Comparison of ENCODE assay signal across 16 mouse cellular contexts in genomic region chr1:90006666-90007065, GRCm38 (mm10). TPM values are rescaled to one million over a fixed set of nuclear protein-coding genes. Genes with fewer than 3 reads are reported as not detected.
DNase-seq lines count a peak whose midpoint lies in the region; ATAC-seq lines count a peak whose summit lies in the region.
"Had no signal": no experiment of that assay in that cellular context is flagged by ENCODE, and none has a peak within 500 bp of the region (broad histone marks: within the 10 kb centered on the region; RNA-seq: fewer than 3 reads in every experiment).

No protein-coding gene starts in this region.

- peak overlapping the region; percentile 35; the same call in 1 of the 2 replicates for H3K27ac ChIP-seq in neural tube, embryonic 15.5 days (replicated peaks)
- H3K27ac ChIP-seq: kidney, embryonic 15.5 days; limb, embryonic 15.5 days had no signal

- H3K36me3 ChIP-seq in neural tube, embryonic 15.5 days = no peaks in the 10 kb centered on the region
- H3K36me3 ChIP-seq: kidney, embryonic 15.5 days; limb, embryonic 15.5 days had no signal

- no peaks in the 10 kb centered on the region for H3K27me3 ChIP-seq in neural tube, embryonic 15.5 days (replicated peaks)

- H3K9me3 ChIP-seq in neural tube, embryonic 15.5 days (replicated peaks) = no peaks in the 10 kb centered on the region
- H3K9me3 ChIP-seq: kidney, embryonic 15.5 days; limb, embryonic 15.5 days had no signal

- peak; percentile 65 for ATAC-seq in frontal cortex, adult (ENCODE audit: low TSS enrichment)
- ATAC-seq in neural tube, embryonic 15.5 days (ENCODE audit: low FRiP score) = no peak
- ATAC-seq: lung, postnatal 0 days had no signal

- intact Hi-C loops in heart, postnatal 14 days (cut with DNase I) = no loop called here

- no peak overlapping the region for H3K4me3 ChIP-seq in neural tube, embryonic 15.5 days (replicated peaks)
- H3K4me3 ChIP-seq: erythroblast, embryonic 14.5 days; kidney, embryonic 15.5 days; limb, embryonic 15.5 days had no signal

- peaks cover 8% of the 10 kb centered on the region; the same call in 1 of the 2 replicates for H3K4me1 ChIP-seq in neural tube, embryonic 15.5 days
- H3K4me1 ChIP-seq: kidney, embryonic 15.5 days; limb, embryonic 15.5 days had no signal

- H3K9ac ChIP-seq in neural tube, embryonic 15.5 days (replicated peaks) = no peak overlapping the region
- H3K9ac ChIP-seq: kidney, embryonic 15.5 days; limb, embryonic 15.5 days had no signal

- H3K4me2 ChIP-seq in neural tube, embryonic 15.5 days = peak overlapping the region; percentile 16; the same call in 1 of the 2 replicates
- H3K4me2 ChIP-seq: kidney, embryonic 15.5 days; limb, embryonic 15.5 days had no signal

- WGBS in neural tube, embryonic 15.5 days = 57% methylated on average over 14 of the region's 14 CpGs

- peak; percentile 31 for DNase-seq in layer of hippocampus, adult 11-12 months (ENCODE audit: low spot score)
- no peak for DNase-seq in layer of hippocampus, adult 9-10 months (ENCODE audit: low spot score)
- peak; percentile 19 for DNase-seq in cerebellum, adult 9-10 months
- no peak for DNase-seq in testis, postnatal 10 days (ENCODE audit: low spot score)
- no peak for DNase-seq in heart, postnatal 14 days
- no peak for DNase-seq in retina, embryonic 14.5 days (ENCODE audit: low spot score)
- DNase-seq: adrenal gland, postnatal 14 days; heart, postnatal 4 days had no signal

RNA-seq across cellular contexts. Expression of gene Asb18, which starts 7.8 kb away (rescaled TPM):
- polyA plus RNA-seq in neural tube, embryonic 15.5 days (2015; fragmentation: Nextera tagmentation; extraction: Ambion mirVana) = 0.64 and 0.72 TPM in 2 replicates
- total RNA-seq in heart, postnatal 14 days (2021) = 10 to 100 TPM; 13.4 to 15.9 TPM
- total RNA-seq: adrenal gland, postnatal 14 days; CH12.LX; common myeloid progenitor, adult 5-6 weeks had no signal
- polyA plus RNA-seq: erythroblast, embryonic 14.5 days; lung, postnatal 0 days had no signal

Comparison
In these comparisons a context has a peak if more than half of its experiments do, and no peak if none do; other contexts are left out.
1. DNase-seq: peak in layer of hippocampus, adult 11-12 months (single experiment) and cerebellum, adult 9-10 months (single experiment); none in layer of hippocampus, adult 9-10 months (single experiment), testis, postnatal 10 days (single experiment), heart, postnatal 14 days (0 of 2) and retina, embryonic 14.5 days (single experiment).